Mouse (Mus musculus) left cerebral cortex, adult 8-10 months (tissue): ENCODE data around the gene Mup6. TPM values are rescaled to one million over a fixed set of nuclear protein-coding genes. Genes with fewer than 3 reads are reported as not detected.
"Not testable (repeated sequence)": the region's sequence is repeated elsewhere in the genome, so short reads cannot be mapped to it uniquely, and the experiment has no call there.

Experiments
- DNase-seq, 2 experiments: peaks; one replicate each; pipeline ENCODE4 v3.0.0; 2022; ENCODE audit warnings: low spot score in 2 of 2
- total RNA-seq, 4 experiments: library from RNA; stranded (reverse); gene quantifications; 2 replicates each; pipeline ENCODE4 v1.2.4; 2022

Gene Mup6
- total RNA-seq: not detected

DNA sequence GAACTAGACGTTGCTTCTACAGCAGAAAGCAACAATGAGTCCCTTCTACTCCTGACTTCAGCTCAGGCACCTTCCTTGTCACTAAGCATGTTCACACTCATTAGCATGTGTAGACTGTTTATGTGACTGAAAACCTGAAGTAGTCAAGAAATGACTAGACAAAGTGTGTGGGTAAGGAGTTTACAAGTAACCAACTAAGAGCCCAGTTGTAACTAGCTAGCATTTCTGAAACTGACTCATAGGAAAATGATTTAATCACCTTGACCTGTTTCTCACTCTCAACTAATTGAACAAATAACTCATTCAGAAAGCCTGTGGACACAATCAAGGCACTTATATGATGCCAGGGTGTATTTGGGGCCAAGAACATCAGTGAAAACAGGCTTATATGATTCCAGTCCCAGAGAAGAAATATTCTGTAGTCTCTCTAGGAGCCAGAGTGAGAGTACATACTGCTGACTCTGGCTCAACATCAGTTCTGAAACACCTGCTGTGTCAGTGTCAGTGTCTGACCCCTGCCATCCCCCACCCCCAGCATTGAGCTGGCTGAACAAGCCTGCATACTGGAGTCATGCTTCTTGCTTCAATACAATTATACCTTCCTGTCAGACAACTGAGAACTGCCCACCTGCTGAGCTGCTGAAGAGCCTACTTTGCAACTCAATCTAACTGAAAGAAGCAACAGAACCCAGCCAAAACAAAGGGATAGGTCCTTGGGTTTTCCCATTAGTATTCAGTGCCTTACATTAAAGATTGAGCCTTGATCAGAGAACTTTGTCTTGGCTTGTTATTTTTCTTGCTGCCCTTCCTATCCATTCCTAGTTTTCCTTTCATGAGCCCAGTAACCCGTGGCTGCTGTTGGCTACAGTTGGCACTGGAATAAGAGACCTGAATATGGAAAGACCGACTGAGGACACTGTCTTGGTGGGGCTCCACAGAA, at the start of gene Mup6:
TSS of gene Mup6 (plus strand) at position 890 of the 940 bp plus-strand sequence.
- DNase-seq: no peak

DNA sequence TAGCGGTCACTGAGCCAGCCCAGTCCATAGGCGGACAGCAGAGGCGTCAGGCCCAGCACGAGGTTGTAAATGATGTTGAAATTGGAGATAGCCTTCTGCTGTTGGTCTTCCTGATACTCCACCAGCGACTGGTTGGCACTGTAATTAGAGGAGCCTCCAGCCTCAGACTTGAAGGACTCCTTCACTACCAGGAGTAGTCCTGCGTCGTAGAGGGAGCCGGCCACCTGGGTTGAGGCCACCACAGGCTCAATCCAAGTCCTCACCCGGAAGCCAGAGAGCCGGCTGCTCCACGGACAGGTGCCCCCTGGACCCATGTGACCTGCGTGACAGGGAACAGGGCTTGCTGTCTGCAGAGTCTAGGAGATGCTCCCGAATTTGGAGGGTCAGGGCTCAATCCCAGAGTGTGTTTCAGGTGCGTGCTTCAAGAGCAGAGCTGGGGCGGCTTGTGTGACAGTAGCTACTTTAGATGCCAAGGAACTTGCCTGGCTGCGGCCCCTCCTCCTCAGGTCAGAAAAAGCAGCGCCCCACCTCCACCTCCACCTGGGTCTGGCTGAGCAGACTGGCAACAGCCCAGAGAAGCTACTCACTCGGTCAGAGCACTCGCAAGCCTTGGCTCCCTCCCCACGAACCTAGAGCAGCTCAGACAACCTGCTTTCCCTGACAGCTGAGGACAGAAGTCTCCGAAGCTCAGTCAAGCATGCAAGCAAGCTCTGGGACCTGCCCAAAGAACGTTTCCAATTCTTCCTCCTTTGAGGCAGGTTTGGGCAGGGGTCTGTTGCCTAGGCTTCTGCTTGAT, 49.3 kb upstream of the Mup6 start, which contains the start of gene Slc46a2:
TSS of gene Slc46a2 (minus strand) at position 449 of the 796 bp plus-strand sequence.
- no peak for DNase-seq

DNA sequence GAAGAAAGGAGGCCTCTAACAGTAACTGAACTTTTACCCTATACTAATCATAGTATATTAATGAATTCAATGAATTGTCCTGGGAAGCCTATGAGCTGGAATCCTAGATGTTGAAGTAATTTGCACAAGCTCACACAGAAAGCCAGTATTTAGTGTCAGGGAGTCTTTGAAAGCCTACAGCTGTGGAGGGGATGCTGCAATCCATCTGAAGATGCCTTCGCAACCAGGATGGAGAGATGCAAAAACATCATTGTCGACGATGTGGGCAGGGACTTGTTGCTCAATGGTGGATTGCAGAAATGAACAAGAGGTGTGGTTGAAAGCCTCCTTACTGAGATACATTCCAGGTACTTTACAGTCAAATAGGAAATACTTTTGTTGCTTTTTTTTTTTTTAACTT, 46.1 kb upstream of the Mup6 start:
- no peak for DNase-seq

DNA sequence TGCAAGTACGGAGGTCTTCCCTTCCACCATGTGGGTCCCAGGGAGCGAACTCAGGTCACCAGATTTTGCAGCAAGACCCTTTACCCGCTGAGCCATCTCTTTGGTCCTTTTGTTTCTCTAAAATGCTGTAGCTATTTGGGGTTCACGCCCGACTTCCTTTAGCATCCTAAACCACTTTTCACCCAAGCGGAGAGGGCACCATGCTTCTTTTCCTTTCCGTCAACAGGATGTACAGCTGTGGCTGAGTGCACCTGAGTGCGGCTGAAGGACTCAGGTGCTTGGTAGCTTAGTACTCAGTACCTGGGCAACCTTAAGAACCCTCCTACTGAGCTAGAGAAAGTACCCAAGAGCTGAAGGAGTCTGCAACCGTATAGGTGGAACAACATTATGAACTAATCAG, 39.0 kb upstream of the Mup6 start:
- DNase-seq: no peak

DNA sequence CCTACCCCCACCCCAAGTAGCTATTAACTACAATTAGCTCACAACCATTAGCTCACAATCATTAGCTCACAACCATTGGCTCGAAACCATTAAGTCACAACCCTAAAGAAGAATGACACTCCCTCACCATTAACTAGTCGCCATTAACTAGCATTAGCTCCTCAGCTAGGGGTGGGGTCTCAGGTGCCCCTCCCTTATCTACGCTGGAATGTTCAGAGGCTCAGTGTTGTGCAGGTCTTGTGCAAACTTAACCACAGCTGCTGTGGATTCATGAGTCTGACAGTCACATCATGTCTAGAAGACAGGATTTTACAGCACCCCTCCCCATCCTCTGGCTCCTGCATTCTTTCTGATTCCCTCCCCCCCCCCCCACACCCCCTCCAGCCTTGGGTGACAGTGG, 36.4 kb upstream of the Mup6 start:
- no peak for DNase-seq

DNA sequence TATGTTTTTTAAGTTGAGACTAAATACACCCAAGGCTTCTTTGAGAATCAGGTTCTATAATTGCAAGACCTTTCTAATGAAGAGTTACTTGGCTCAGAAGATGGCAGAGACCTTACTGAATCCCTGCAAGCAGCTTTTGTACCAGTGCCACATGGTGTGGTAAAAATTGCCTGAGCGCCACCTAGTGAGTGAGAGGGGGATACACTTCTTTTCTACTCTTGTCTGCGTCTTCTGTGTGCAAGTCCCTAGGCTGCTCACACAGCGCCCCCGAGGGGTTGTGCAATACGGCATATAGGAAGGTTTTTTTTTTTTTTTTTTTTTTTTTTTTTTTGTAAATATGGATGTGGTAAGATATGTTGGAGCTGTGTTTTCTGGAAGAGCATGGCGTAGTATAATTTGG, 35.7 kb upstream of the Mup6 start:
- peak; percentile 8 to 51 for DNase-seq

DNA sequence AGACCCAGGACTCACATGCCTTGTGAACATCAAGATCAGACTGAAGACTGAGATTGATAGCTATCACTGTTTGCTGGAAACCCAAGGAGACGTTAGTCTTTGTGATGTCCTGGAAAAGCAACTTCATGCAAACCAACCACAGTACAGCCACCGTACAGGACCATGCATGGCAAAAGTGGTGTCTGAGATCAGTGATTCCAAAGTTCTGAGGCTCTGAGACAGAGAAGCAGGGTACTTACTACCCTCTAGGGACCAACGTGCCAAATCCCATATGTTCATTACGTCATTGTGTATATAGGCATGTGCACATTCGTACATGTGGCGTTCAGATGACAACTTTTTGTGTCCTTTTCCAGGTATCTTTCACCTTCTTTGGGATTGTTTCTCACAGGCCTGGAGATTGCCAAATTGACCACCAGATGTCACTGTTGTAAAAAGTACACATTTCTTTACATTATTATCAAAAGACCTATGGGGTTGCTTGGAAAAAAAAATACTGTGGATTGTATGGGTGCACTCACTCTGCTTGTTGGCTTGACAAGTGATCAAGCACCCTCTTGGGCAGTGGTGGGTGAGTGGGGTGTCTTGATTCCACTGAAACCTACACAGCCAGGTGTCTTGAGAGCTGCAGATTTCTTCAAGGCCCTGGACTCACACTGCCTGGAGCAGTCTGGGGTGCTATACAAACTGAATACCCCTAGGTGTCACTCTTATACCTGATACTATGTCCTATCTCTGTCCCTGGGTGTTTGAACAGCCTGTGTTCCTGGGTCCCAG, 31.4 kb upstream of the Mup6 start:
- peak in 1 of 2 experiments; percentile 4 for DNase-seq

DNA sequence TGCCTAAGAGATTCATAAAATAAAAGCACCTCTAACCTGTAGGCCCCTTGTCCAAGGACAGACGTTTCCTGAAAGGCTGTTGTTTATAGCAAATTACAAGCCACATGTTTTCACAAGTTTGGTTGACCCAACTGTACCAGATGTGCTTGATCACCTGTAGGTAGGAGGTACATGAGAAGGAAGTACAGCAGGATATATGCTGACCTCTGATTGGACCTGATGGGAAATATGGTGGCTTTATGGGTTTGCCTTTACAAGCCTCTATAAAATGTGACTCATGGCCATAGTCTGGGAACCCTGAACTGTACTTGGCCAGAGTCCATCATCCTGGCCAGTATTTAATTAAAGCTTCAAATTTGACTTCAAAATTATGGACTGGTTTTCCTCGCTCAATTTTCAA, 26.6 kb upstream of the Mup6 start:
- DNase-seq: no peak

DNA sequence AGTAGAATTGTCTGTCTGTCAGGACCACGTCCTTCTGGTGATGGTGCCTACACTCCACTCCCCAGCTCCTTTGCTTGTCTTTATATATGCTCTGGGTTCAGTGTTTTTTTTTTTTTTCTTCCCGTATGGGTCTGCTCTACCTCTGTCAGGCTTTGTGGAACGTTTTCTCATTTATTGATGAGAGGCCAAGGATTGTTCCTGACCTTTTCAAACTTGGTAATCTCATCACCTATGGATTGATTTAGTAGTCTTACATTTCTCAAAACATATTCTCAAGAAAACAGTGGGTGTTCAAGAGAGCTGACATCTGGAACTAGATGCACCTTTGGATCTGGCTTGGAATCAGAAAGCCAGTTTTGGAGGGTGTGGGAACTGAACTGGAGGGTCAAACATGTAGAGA, 3.5 kb upstream of the Mup6 start, which contains the start of gene Mup4:
TSS of gene Mup4 (minus strand) at position 101 of the 400 bp plus-strand sequence.
- no peak for DNase-seq

DNA sequence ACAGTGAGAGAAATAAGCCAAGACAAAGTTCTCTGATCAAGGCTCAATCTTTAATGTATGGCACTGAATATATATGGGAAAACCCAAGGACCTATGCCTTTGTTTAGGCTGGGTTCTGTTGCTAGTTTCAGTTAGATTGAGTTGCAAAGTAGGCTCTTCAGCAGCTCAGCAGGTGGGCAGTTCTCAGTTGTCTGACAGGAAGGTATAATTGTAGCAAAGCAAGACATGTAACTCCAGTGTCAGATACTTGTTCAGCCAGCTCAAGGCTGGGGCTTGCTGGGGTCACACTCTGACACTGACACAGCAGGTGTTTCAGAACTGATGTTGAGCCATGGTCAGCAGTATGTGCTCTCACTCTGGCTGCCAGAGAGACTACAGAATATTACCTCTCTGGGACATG, 33.8 kb downstream of the Mup6 start:
- DNase-seq: not testable (repeated sequence)

DNA sequence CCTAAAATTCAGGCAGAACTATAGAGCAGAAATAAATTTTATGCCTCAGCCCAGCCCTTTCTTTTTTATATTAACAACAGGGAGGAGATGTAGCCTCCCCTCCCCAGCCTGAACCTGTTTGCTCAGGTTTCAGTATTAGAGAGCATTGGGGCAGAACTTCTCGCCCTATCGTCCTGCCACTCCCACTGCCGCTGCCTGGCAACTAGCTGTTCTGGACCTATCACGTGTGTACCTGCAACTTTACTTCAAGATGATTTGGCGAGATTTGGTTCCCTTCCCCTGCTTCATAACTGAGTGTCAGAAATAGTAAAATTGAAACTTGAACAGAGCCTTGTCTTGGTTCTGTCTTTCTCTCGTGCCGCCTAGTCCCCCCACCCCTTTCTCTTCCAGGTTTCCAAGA, 56.0 kb downstream of the Mup6 start:
- DNase-seq: not testable (repeated sequence)

DNA sequence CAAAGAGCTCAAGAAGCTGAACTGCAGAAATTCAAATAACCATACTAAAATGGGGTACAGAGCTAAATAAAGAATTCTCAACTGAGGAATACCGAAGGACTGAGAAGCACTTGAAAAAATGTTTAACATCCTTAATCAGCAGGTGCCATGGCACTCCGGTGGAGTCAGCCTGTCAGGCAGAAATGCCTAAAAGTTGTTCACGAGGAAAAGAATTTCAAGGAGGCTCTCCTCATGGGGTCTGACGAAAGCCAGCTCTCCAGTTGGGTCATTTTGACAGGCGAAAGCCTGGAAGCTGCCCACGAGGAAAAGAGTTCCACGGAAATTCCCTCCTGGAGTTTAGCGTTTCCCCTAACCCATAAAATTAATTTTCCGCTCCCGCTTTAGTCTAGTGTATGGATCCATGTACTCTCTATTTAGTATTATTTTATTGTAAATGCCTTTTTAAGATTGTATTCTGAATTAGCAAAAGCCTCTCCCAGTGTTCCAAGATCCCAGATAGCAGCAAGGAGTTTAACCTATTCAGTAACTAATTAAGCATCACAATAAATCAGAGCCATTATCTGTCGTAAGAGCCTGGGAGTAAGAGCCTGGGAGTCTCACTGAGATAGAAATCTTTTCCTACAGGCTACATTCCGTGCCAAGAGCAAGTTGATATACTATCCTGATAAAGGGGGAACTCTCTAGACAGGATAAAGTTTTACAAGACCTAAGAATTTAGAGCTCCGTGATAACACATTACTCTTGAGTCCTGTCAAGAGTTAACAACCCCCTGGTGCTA, 65.4 kb downstream of the Mup6 start:
- not testable (repeated sequence) for DNase-seq

Other genes starting within 250 kb of the Mup6 start
- 10 to 100 TPM; 20.3 to 22.3 (median 21.0) TPM for gene Inip, start 162.7 kb upstream of the Mup6 start, total RNA-seq
- 10 to 100 TPM; 29.5 to 41.8 (median 34.9) TPM for gene Snx30, start 158.5 kb upstream of the Mup6 start, total RNA-seq
- not detected for gene Slc46a2, start 49.2 kb upstream of the Mup6 start, total RNA-seq
- gene Mup4, start 3.6 kb upstream of the Mup6 start, total RNA-seq: not detected
- gene Mup7, start 106.2 kb downstream of the Mup6 start, total RNA-seq: not detected
- gene Mup2, start 190.0 kb downstream of the Mup6 start, total RNA-seq: not detected